Mouse (Mus musculus) G1E (cell line): ENCODE measurements around the gene A3galt2.

Source experiments
- CTCF ChIP-seq: IDR thresholded peaks from 2 replicates; pipeline ENCODE4 v1.5.1; 2012; ENCODE audit warnings: low read depth, low read length, inconsistent platforms, mixed read lengths
- GATA1 ChIP-seq: IDR thresholded peaks from 2 replicates; pipeline ENCODE4 v1.6.1; 2012; ENCODE audit warnings: borderline replicate concordance, low read length, inconsistent platforms, mixed read lengths
- GATA2 ChIP-seq: IDR thresholded peaks from 2 replicates; pipeline ENCODE4 v1.6.1; 2012; ENCODE audit warnings: low read depth, low read length, inconsistent platforms, borderline replicate concordance
- POLR2AphosphoS5 ChIP-seq: IDR thresholded peaks from 2 replicates; pipeline ENCODE4 v1.6.1; 2012; ENCODE audit warnings: low read depth, low read length, inconsistent platforms; ENCODE audit not compliant: insufficient replicate concordance
- TAL1 ChIP-seq: conservative IDR thresholded peaks from 2 replicates; pipeline ENCODE4 v1.6.1; 2012; ENCODE audit warnings: low read depth, low read length, inconsistent platforms, mixed read lengths

- no peak for TF ChIP-seq CTCF
- TF ChIP-seq TAL1: no peak
- TF ChIP-seq GATA1: no peak
- no peak for TF ChIP-seq GATA2
- TF ChIP-seq POLR2AphosphoS5: no peak
These were observed 18.7 kb downstream of the A3galt2 start for GRCm38 (mm10) chr4:128773820-128774219.
